Mouse (Mus musculus): ENCODE measurements around the gene Slc16a10. TPM values are rescaled to one million over a fixed set of nuclear protein-coding genes. Genes with fewer than 3 reads are reported as not detected.

Slc16a10 gene
- total RNA-seq, 2 experiments from 2014 or later: 19.4 to 20.4 TPM

DNA sequence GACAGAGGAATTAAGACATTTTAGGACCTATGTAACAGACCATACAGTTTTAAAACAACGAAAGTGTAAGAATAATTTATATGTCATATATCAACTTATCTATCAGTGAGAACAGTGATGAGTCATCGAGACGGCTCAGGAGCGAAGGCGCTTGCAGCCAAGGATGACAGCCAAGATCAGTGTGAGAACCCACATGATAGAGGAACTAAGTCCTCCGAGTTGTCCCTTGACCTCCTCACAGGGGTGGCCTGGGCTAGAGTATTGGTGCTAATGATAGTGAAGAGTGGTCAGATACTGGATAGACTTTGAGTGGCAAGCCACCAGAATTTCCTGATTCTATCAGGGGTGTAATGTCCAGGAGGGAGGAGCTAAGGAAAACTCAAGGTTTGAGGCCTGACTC lies 68.5 kb downstream of the Slc16a10 start:
- no peak for DNase-seq (ENCODE audit: low spot score in 2 of 2)

DNA sequence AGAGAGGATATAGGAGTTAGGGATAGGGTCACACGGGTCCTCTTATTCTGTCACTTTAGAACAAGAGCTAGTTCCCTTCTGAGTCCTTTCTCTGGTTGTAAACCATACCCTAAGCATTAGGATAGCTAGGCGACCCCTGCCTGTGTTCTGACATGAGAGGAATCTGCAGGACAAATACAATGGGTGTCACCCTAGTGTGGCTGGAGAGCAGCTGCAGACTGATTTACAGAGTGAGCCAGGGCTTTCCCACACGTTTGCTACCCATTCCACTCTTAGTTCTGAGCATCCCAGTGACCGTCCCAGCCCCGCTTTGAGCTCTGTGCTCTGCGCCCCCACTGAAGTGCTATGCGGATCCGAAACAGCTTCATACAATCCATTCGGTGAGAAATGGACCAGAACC lies 71.4 kb downstream of the Slc16a10 start:
- no peak for DNase-seq (ENCODE audit: low spot score in 2 of 2)

DNA sequence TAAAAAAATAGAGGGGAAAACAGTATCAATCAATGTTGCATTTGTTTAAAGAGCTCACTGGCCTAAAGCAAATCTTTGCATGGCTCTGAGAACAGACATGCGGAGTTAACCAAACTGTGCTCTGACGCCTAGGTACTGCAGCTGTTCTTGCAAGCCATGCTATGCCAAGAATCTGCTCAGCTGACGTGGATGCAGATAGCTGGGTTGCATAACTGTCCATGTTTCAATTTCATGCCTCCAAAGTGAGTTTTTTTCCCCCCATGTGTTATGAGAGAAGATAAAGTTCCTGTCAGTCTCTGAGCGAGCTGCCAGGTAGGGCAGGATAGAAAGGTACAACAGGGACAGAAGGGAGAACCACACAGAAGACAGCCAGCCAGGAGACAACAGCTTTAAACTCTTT lies 72.8 kb downstream of the Slc16a10 start:
- peak in 1 of 2 experiments; percentile 27 for DNase-seq (ENCODE audit: low spot score in 2 of 2)

DNA sequence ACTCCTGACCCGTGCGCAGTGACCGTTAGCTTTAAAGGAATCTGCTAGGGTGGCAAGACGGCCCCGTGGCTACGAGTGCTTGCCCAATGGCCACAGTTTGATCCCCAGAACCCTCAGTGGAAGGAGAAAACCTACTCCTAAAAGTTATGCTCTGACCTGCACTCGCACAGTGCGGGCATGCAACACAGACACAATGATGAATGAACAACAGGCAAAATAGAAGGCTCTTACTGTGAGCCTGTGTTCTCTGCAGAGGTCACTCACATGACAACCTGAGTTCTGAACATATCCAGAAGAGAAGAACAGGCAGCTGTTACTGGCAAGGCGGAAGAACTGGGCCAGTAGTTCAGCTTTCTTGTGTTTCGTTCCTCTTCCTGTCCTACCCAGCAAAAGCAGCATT lies 73.5 kb downstream of the Slc16a10 start:
- DNase-seq (ENCODE audit: low spot score in 2 of 2): no peak

DNA sequence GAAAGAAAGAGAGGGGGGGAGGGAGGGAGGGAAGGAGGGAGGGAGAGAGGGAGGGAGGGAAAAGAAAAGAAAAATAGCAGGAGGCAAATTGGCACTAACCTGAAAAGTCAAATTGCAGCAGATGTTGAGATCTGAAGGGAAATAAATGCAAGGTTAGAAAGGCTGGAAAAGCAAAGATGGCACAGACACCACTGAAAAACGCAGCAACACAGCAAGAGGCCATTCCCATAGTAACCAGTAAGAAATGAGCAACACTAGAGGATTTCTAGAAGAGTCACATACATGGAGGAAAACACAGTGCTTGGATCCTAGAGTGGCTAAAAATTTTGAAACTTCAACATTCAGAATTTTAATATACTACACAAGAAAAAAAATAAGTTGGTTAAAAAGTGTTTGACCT lies 74.5 kb downstream of the Slc16a10 start:
- DNase-seq (ENCODE audit: low spot score in 2 of 2): no peak

DNA sequence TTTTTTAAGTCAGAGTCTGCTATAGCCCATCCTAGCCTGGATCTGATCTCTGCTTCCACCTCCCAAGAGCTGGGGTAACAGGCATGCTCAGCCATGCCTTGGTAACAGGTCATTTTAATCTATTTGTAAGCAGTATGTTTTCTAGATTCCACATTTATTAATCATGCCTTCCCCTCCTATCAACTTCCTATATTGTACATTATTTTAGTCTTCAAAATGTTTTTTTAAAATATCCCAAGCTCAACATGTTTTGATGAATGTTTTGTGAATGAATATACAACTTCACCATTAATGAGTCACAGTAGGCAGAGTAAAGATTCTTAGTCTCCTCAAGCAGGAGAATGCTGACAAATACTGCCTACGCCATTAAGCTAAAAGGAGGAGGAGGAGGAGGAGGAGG lies 75.0 kb downstream of the Slc16a10 start:
- DNase-seq (ENCODE audit: low spot score in 2 of 2): no peak

DNA sequence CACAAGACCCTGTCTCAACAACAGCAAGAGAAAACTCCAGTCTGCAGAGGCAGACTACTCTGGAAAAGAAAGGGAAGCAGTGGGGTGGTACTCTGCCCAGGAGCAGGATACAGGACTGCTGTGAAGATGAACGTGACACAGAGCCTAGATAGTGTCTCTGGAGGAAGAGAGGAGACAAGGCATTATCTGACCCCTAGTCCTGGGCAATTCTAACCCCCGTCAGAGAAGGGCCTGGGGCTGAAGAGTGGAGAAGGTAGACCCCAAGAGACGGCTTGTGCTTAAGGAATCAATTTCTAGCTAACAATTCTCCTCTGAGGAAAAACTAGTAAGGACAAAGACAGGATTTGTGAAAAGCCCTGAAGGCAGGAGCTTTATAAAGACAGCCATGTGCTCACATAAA lies 76.7 kb downstream of the Slc16a10 start:
- no peak for DNase-seq (ENCODE audit: low spot score in 2 of 2)

DNA sequence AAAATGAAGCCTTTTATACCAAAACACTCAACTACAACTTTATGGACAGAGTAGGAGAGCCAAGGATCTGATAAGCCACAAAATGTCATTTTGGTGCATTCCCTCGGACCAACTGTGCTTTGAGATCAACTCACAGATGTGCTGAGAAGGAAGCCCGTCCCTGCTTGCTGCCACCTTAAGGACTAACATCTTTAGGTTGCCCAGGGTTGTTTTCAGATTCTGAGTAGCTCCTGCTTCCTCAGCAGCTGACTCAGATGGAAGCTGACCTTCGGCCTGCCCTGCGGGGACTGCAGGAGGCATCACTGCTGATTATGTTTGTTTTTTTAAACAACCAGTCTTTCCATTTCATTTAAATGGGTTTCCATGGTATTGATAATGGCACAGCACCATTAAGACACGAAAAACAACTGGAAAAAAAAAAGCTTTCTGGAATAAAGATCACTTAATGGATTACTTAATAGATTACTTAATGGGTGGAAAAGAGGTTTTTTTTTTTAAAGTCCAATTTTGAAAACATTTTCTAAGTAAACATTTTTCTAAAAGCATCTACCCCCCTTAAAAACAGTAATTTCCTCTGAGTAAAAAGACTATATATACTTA lies 78.7 kb downstream of the Slc16a10 start:
- DNase-seq (ENCODE audit: low spot score in 2 of 2): no peak

DNA sequence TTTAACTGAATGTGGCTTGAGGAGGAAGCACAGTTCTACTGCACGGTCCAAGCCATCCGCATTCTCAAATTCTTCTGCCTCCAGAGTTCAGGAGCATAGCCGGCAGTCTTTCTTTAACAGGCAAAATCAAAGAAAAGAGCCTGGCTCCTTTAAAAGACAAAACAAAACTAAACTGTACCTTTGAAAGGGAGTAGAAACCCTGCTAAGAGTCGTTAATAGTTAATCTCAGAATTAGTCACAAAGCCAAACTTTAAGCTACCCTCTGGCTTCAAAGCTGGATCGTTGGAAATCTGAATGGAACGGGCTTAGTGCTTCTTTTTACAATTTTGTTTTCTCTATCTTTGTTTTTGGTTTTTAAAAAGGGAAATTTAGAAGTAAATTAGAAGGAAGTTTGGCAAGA lies 79.2 kb downstream of the Slc16a10 start:
- DNase-seq (ENCODE audit: low spot score in 2 of 2): no peak

DNA sequence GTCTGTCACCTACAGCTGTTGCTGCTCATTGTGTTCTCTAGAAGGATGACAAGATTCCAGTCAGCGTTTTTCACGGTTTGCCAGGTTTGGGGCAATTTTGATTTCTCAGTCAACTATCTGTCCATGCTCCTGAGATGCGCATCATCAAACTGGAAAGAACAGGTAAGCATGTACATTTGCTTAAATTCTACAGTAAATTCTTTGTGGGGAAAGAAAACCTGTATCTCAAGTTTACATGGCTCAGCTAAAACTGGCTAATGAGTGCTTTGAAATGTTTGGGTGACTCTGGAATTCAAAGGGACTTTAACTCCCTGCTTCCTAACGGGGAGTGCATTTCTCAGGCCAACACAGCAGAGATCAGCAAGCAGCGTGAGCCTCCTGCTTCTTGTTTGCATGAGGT lies 80.1 kb downstream of the Slc16a10 start:
- DNase-seq (ENCODE audit: low spot score in 2 of 2): no peak

DNA sequence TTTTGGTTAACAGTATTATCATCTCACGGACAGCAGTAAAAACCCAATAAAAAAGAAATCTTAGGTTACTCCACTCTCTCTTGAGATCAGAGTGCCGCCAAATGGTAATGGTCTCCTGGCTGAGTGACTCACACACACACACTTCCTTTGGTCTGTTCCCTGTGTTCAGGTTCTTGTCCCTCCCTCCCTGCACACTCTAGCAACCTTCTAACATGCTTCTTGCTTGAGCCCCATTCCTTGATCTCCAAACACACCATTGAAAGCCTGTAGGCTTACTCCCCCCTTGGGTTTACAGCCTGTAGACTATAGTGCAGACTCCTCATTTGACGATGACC lies 83.3 kb downstream of the Slc16a10 start:
- DNase-seq (ENCODE audit: low spot score in 2 of 2): no peak

DNA sequence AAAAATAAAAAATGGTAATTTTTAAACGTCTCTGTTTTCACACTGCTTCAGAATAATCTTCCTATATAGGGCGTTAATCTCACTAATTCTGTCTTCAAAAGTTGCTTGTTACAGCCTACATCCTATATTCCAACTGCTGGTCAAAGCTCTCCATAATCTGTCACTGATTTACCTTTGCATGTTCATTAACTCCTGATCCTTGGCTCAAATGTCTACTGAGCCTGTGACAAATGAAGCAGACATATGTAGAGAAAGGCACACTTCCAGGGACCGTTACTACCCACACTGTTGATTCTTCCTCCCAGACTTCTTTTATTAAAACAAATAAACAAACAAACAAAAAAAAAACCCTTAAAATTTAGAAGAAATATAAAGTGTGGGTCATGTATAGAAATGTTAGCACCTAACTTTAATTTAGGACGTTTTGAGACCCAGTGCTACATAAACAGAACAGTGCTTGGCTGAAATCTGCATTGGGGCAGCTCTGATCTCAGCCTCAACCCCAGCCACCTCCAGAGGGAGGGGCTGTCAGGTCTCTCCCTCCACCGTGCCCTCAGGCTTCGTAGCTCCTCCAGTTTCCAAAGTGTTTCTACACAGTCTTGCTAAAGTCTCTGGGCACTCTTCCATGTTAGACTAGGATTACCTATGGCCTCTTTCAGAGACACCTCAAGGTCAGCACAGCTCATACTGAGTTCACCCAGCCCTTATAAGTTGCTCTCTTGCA lies 83.8 kb downstream of the Slc16a10 start:
- no peak for DNase-seq (ENCODE audit: low spot score in 2 of 2)

DNA sequence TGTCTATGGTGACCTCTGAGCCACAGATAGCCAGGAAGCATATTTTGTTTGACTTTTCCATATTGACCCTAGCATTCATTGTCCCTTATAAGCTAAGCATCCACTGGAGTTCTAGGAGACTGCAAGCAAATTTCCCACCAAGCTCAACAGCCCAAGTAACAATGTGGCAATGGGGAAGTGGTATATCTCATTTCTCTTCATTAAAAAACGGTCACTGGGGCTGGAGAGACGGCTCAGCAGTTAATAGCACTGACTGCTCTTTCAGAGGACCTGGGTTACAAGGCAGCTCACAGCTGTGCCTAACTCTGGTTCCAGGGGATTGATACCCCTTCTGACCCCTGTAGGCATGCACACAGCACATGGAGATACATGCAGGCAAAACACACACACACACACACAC lies 84.4 kb downstream of the Slc16a10 start:
- DNase-seq (ENCODE audit: low spot score in 2 of 2): no peak

DNA sequence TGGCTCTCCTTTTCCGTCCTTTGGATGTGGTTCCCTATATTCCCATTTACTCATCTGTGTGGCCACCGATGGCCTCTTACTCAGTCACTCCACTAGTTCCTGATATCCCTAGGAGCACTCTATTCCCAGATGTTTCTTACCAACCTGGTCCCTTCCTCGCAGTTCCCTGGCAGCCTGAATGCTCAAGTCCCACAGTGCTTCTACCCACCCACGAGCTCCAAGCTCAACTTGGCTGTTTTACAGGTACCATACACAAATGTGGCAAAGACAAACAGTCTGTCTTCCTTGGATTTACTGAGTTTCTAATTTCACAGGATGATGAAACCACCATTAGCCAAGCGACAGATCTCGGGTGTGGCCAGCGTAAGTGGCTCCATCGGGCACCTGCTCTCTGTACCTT lies 87.6 kb downstream of the Slc16a10 start:
- no peak for DNase-seq (ENCODE audit: low spot score in 2 of 2)

DNA sequence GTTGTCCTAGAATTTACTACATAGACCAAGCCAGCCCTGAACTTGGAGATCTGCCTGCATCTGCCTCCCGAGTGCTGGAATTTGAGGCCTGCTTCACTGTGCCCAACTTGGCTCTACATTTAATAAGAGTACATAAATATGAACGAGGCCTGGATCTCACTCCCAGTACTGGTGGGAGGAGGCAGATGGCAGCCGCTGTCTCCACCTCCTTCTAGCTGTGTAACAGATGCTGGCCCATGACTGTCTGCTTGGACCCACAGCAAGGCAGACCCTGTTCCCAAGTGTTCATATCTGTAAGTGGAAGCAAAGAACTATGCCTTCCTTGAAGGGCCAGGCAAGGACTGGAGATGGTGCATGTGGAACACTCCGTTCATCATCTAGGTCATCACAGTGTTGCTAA lies 88.2 kb downstream of the Slc16a10 start:
- DNase-seq (ENCODE audit: low spot score in 2 of 2): no peak

DNA sequence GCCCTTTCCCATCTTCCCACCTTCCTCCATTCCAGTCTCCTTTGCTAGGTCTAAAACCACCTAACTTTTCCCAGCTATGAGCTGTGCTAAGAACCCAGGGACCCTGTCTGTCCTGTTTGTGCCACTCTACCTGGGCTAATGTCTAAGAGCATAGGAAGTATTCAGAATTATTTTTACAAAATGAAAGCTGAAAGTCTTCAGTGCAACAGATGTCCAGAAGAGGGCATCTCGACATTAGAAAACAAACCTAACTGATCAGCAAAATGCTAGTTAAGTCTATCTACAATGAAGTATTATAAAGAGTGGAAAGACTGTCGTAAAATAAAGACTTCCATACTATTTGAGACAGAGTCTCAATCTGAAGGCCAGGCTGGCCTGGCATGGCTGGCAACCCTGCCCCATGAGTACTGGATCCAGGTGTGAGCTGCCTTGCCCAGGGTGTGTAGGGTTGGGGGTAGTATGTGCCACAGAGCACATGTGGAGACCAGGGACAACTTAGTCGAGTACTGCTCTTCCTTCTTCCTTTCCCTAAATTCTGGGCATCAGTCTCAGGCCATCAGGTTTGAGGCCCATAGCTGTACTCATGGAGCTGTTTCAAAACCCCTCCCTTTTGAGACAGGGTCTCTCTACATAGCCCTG lies 88.7 kb downstream of the Slc16a10 start:
- no peak for DNase-seq (ENCODE audit: low spot score in 2 of 2)

DNA sequence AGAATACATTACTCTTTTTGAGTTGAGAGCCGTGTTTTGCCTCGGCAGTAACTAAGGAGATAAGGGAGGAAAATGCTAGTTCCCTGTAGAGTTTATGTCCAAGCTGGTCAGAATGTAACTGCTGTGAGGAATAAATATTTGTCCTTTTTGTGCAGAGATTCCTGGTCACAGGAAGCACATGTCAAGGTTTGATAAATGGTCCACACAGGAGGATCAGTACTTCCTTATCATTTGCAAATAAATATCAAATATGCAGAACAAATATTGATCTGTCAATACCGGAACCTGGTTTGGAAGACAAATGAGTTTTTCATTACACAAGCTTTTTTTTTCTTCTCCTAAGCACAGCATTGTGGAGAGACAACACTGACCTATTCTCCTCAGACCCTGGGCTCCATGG lies 90.1 kb downstream of the Slc16a10 start:
- no peak for DNase-seq (ENCODE audit: low spot score in 2 of 2)

DNA sequence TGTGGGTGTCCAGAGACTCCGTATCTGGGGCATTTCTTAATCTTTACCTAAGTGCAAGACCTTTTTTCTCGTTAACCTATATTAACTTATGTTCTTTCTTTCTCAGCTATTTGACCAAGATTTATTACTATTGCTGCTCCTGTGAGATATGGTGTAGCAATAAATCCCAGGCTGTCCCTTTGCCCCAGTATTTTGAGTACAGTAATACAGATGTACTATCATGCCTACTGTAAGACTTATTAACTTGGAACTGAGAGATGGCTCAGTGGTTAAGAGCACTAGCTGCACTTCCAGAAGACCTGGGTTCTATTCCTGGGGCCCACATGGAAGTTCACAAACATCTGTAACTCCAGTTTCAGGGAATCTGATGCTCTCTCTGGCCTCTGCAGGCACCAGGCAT lies 91.3 kb downstream of the Slc16a10 start:
- no peak for DNase-seq (ENCODE audit: low spot score in 2 of 2)

DNA sequence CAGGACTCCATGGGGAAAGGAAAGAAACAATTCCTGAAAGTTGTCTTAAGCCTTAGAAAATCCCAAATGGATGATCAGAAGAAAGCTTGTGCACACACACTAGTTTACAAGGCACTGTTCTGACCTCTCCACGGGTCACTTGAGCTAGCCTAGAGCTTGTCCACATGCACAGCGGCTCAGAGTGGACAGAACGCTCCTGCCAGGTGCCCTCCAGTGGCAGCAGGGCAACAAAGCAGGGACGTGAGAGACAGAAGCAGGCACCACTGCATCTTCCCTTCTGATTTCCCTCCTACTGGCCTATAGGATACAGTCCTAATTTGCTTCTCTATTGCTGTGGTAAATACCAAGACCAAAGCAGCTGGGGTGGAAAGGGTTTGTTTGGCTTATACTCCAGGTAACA lies 100.7 kb downstream of the Slc16a10 start:
- no peak for DNase-seq (ENCODE audit: low spot score in 2 of 2)

DNA sequence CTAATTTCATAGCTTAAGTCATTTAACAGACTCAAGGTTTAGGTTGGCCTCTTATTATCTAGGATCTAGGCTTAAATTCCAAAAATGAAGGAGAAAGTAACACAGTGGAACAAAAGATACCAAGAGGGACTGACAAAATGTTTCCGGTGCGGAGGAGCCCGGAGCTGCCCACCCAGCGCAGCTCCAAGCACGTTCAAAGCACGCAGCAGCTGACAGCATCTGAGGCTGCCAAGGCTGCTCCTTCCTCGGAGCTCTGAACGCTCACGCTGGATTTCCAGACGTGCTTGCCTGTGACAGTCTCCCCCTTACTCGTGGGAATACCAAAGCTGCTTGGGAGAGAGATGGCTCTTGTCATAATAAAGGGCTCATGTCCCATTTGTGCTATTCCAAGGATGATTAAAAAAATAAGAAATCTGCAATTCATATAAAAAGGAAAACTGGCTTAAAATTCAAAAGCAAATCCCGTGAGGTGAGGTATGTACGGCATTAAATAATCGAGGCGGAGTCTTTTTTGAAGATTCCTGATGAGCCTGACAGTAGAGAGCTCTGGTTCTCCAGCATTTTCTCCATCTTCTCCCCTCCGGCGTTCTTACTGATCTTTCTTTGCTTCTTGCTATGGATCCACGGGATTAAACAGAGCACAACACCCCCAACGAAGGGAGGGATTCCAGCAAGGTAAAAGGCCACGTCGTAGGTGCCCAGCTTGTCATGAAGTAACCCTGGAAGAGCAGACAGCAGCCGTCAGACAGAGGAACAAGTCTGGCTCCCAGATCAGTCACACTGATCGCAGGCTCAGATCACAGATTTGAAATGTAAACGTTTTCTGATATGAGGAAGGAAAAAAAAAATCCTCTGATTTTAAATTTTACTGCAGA lies 105.1 kb downstream of the Slc16a10 start:
- DNase-seq (ENCODE audit: low spot score in 2 of 2): no peak

DNA sequence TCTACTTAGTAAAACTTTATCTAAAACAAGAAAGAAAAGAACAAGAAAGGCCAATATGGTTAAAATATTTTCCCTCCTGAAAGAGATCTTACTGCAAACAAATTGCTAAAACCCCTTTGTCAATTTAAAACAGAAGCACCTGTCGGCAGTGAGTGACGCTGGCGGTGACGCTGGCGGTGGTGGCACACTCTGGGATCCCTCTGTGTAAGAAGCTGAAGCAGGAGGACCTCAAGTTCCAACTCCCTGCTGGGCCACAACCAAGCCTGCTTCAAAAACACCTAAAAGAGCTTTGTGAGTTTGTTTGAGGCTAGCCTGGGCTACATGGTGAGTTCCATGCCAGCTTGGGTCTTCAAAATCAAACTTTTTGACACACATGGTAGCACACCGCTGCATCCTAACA lies 107.1 kb downstream of the Slc16a10 start:
- no peak for DNase-seq (ENCODE audit: low spot score in 2 of 2)

DNA sequence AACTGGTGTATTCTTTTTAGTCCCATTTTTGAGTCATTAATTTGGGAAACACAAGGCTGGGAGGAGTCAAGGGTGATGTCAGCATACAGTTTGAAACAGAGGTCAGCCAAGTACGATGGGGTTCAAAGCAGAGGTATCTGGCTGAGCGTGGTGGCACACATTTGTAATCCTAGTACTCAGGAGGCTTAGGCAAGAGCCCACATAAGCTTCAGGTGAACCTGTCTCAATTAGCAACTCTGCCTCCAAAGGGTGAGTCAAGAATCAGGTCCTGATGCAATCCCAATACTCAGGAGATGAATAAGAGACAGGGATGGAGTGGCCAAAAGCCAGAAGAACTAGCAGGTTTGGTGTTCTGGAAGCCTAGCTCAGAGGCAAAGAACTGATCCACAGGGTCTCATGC lies 109.2 kb downstream of the Slc16a10 start:
- no peak for DNase-seq (ENCODE audit: low spot score in 2 of 2)

Data from gastrocnemius, postnatal 4 days (tissue).